Mouse (Mus musculus): ENCODE measurements around the gene Slc19a3. TPM values are rescaled to one million over a fixed set of nuclear protein-coding genes. Genes with fewer than 3 reads are reported as not detected.

The Slc19a3 gene
- polyA plus RNA-seq, 1 experiment, result not detected

DNA sequence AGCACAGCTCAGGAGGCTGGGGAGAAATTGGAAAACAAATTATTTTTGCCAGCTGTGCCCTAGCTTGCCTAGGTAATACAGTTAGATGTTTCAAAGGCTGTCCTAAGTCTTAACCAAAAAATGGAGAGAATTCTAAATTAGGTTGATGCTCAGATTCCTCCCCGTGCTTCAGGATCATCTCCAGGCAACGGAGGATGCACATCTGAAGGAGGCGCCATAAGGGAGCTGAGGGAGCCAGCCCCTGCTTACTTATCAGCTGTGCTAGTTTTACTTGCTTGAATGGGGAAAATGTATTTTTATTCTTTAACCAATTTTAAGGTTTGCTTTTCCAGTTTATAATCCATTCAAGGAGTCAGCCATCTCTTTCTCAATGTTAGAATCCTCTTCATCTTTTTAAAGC, 44.3 kb downstream of the Slc19a3 start:
- H3K27ac ChIP-seq (ENCODE audit: control insufficient read depth, insufficient read depth, low read depth, low read length, poor library complexity), result no peak overlapping the region
- H3K4me3 ChIP-seq (replicated peaks; ENCODE audit: control insufficient read depth, low read depth, low read length), result no peak overlapping the region
- no peaks in the 10 kb centered on the region for H3K4me1 ChIP-seq (ENCODE audit: control insufficient read depth, insufficient read depth, low read length)
- 77% methylated on average over 3 of the region's 3 CpGs for WGBS
- TF ChIP-seq POLR2A (IDR thresholded peaks at IDR 0.05; ENCODE audit: borderline replicate concordance, control insufficient read depth, low read depth, low read length) (no peak), CTCF (IDR thresholded peaks at IDR 0.05; ENCODE audit: control insufficient read depth, insufficient read depth, low read length) (no peak)

DNA sequence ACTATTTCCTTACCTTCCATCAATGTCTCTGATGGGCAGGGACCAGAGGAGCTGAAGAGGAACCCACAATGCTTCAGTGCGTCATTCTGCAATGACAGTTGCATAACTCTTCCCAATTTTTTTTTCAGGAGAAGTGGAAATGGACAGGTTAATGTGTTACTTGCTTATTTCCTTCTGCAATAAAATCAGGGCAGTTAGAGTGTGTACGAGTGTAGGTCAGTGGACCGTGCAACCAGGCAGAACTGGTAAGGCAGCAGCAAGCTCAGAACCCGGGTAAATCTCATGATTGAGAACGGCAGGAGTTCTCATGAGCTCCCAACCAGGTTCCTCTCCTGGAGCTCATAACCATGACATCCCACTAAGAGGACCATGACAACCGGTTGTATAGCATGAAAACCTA, 46.2 kb downstream of the Slc19a3 start:
- 75% methylated on average over 6 of the region's 6 CpGs for WGBS
- no peaks in the 10 kb centered on the region for H3K4me1 ChIP-seq (ENCODE audit: control insufficient read depth, insufficient read depth, low read length)
- no peak for TF ChIP-seq CTCF (IDR thresholded peaks at IDR 0.05; ENCODE audit: control insufficient read depth, insufficient read depth, low read length)
- TF ChIP-seq POLR2A (IDR thresholded peaks at IDR 0.05; ENCODE audit: borderline replicate concordance, control insufficient read depth, low read depth, low read length), result no peak
- no peak overlapping the region for H3K4me3 ChIP-seq (replicated peaks; ENCODE audit: control insufficient read depth, low read depth, low read length)
- no peak overlapping the region for H3K27ac ChIP-seq (ENCODE audit: control insufficient read depth, insufficient read depth, low read depth, low read length, poor library complexity)

DNA sequence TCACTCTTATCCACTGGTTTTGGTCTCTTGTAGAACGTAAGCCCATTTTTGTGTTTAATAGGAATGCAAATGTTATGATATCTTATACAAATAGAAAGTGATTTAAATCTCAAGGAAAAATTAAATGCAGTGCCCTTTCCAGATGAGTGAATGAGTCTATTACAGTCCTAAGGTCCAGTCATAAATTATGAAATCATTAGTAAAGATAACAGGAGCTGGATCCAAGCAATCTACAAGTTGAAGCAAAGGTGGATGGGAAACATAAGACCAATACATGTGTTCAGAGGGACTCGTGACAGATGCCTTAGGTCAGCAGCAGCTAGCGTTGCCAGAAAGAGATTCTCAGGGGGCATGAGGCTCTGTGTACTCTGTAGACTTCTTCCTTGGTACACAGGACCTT, 46.7 kb downstream of the Slc19a3 start:
- H3K27ac ChIP-seq (ENCODE audit: control insufficient read depth, insufficient read depth, low read depth, low read length, poor library complexity), result no peak overlapping the region
- 73% methylated on average over 3 of the region's 3 CpGs for WGBS
- no peak overlapping the region for H3K4me3 ChIP-seq (replicated peaks; ENCODE audit: control insufficient read depth, low read depth, low read length)
- no peak for TF ChIP-seq POLR2A (IDR thresholded peaks at IDR 0.05; ENCODE audit: borderline replicate concordance, control insufficient read depth, low read depth, low read length)
- no peak for TF ChIP-seq CTCF (IDR thresholded peaks at IDR 0.05; ENCODE audit: control insufficient read depth, insufficient read depth, low read length)
- H3K4me1 ChIP-seq (ENCODE audit: control insufficient read depth, insufficient read depth, low read length), result no peaks in the 10 kb centered on the region

DNA sequence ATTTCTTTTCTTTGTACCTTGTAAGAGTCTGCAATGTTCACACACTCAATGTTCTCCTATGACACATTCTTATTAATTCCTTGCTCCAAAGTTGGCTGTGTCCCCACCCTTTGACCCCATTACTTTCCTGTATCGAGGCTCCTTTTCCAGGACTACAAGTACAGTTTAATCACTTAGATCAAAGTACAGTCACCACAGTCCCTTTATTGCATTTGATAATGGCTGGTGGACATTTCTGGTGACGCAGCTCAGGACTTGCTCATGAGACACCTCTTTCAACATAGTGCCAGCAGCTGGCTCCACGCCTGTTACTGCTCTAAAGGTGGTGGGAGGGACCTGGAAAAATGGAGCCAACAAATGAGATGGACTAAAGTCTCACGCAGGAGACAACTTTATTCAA, 47.2 kb downstream of the Slc19a3 start:
- Histone ChIP-seq H3K4me3 (replicated peaks; ENCODE audit: control insufficient read depth, low read depth, low read length) (no peak overlapping the region), H3K27ac (ENCODE audit: control insufficient read depth, insufficient read depth, low read depth, low read length, poor library complexity) (no peak overlapping the region), H3K4me1 (ENCODE audit: control insufficient read depth, insufficient read depth, low read length) (no peaks in the 10 kb centered on the region)
- WGBS, result 71% methylated on average over 4 of the region's 4 CpGs
- TF ChIP-seq CTCF (IDR thresholded peaks at IDR 0.05; ENCODE audit: control insufficient read depth, insufficient read depth, low read length) (no peak), POLR2A (IDR thresholded peaks at IDR 0.05; ENCODE audit: borderline replicate concordance, control insufficient read depth, low read depth, low read length) (no peak)

DNA sequence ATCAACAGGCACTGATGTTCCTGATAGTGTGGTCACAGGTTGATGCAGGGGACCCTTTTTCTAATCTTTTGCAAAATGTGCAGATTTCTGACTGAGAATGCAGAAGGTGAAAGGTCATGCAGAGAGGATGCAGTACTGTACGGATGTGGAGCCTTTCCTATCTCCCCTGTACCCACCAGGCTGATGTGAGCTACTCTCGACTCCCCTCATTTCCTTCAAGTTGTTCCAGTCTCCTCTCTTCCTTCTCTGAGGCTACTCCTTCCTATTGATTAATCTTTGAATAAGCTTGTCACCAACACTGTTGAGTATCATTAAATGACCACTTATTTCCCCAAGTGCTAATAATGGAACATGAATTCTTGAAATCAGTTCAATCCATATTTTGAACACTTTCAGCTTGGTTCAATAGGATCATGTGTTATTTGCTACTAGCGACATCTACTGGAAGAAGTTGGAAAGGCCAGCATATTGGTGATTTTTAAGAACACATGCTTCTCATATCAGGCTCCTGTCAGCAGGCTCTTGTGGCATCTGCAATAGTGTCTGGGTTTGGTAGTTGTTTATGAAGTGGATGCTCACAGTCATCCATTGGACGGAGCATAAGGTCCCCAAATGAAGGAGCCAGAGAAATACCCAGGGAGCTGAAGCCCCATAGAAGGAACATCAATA, 50.6 kb downstream of the Slc19a3 start:
- Histone ChIP-seq H3K4me3 (replicated peaks; ENCODE audit: control insufficient read depth, low read depth, low read length) (no peak overlapping the region), H3K4me1 (ENCODE audit: control insufficient read depth, insufficient read depth, low read length) (no peaks in the 10 kb centered on the region), H3K27ac (ENCODE audit: control insufficient read depth, insufficient read depth, low read depth, low read length, poor library complexity) (no peak overlapping the region)
- WGBS, result 29% methylated on average over 4 of the region's 4 CpGs
- no peak for TF ChIP-seq CTCF (IDR thresholded peaks at IDR 0.05; ENCODE audit: control insufficient read depth, insufficient read depth, low read length)
- no peak for TF ChIP-seq POLR2A (IDR thresholded peaks at IDR 0.05; ENCODE audit: borderline replicate concordance, control insufficient read depth, low read depth, low read length)

DNA sequence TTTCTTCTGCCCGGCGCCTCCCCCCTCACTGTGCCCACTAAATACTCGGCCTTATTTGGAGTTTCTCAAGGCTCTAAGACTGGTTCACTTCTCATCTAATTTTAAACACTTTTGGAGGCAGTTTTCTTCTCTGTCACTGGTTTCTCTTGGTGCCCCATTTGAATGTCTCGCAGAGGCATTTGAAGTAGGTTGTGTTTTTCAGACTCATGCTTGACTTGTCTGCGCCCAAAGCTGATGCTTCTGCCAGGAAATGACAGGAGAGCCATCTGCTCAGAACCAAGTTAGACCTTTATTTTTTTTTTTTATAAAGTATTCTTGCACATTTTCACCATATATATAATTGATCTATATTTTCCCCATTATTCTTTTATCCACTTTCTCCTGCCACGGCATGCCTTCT, 51.5 kb downstream of the Slc19a3 start:
- no peak overlapping the region for H3K4me3 ChIP-seq (replicated peaks; ENCODE audit: control insufficient read depth, low read depth, low read length)
- no peaks in the 10 kb centered on the region for H3K4me1 ChIP-seq (ENCODE audit: control insufficient read depth, insufficient read depth, low read length)
- no peak overlapping the region for H3K27ac ChIP-seq (ENCODE audit: control insufficient read depth, insufficient read depth, low read depth, low read length, poor library complexity)
- WGBS, result 81% methylated on average over 6 of the region's 6 CpGs
- no peak for TF ChIP-seq POLR2A (IDR thresholded peaks at IDR 0.05; ENCODE audit: borderline replicate concordance, control insufficient read depth, low read depth, low read length)
- TF ChIP-seq CTCF (IDR thresholded peaks at IDR 0.05; ENCODE audit: control insufficient read depth, insufficient read depth, low read length), result no peak

DNA sequence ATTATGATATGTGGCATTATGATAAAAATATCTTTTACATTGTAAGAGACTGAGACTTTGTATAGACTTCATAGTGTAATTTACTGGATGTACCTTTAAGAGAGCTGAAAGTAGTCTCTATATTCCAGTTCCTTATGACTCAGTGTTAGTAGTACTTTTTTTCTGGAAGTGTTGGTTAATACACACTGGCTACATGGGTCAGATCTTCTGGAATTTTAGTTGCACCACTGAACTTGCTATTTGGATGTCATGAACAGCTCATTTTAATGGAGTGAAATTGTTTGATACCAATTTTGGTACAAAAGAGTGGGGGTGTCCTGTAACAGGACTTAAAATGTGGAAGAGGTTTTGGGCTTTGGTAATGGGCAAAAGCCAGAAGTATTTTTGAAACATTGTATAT, 60.4 kb downstream of the Slc19a3 start:
- TF ChIP-seq CTCF (IDR thresholded peaks at IDR 0.05; ENCODE audit: control insufficient read depth, insufficient read depth, low read length), result no peak
- TF ChIP-seq POLR2A (IDR thresholded peaks at IDR 0.05; ENCODE audit: borderline replicate concordance, control insufficient read depth, low read depth, low read length), result no peak
- Histone ChIP-seq H3K4me3 (replicated peaks; ENCODE audit: control insufficient read depth, low read depth, low read length) (no peak overlapping the region), H3K4me1 (ENCODE audit: control insufficient read depth, insufficient read depth, low read length) (no peaks in the 10 kb centered on the region), H3K27ac (ENCODE audit: control insufficient read depth, insufficient read depth, low read depth, low read length, poor library complexity) (no peak overlapping the region)

DNA sequence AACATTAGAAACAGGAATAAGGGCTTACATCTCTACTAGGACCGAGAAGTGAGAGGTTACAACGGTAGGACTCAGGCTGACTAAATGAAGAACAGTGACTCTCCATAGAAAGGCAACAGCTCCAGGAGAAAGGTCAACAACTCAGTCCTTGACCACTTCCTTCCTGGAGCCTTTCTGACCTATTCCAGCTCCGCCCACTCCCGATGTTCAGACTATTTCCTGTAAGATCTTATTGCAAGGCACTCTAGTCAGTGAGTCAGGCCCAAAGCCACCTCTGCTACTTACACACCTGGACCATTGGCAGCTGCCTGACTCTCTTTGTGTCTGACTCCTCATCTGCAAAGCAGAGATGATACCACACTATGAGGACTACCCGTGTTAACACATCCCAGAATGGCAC, 62.5 kb downstream of the Slc19a3 start:
- Histone ChIP-seq H3K27ac (ENCODE audit: control insufficient read depth, insufficient read depth, low read depth, low read length, poor library complexity) (no peak overlapping the region), H3K4me1 (ENCODE audit: control insufficient read depth, insufficient read depth, low read length) (no peaks in the 10 kb centered on the region), H3K4me3 (replicated peaks; ENCODE audit: control insufficient read depth, low read depth, low read length) (no peak overlapping the region)
- 39% methylated on average over 5 of the region's 5 CpGs for WGBS
- TF ChIP-seq CTCF (IDR thresholded peaks at IDR 0.05; ENCODE audit: control insufficient read depth, insufficient read depth, low read length) (no peak), POLR2A (IDR thresholded peaks at IDR 0.05; ENCODE audit: borderline replicate concordance, control insufficient read depth, low read depth, low read length) (no peak)

DNA sequence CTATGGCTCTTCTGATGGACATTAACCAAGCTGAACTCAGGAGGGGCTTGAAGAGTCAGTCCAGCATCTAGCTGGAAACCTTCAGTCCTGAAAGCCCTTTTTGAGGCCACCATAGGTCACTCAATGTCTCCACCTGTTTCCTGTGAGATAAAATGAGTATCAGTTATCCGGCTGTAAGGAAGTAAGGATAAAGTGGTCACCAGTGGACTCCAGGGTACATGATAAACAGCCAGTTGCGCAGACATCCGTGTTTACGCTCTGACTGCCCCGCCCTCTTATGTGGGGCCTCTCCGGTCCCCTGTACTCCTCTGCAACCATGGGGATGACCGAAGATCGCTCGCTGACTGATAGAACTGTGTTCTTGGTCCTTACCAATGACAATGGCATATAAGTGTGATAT, 63.9 kb downstream of the Slc19a3 start:
- no peak for TF ChIP-seq CTCF (IDR thresholded peaks at IDR 0.05; ENCODE audit: control insufficient read depth, insufficient read depth, low read length)
- no peak for TF ChIP-seq POLR2A (IDR thresholded peaks at IDR 0.05; ENCODE audit: borderline replicate concordance, control insufficient read depth, low read depth, low read length)
- 52% methylated on average over 9 of the region's 9 CpGs for WGBS
- no peak overlapping the region for H3K4me3 ChIP-seq (replicated peaks; ENCODE audit: control insufficient read depth, low read depth, low read length)
- no peak overlapping the region for H3K27ac ChIP-seq (ENCODE audit: control insufficient read depth, insufficient read depth, low read depth, low read length, poor library complexity)
- no peaks in the 10 kb centered on the region for H3K4me1 ChIP-seq (ENCODE audit: control insufficient read depth, insufficient read depth, low read length)
